Mouse (Mus musculus) lung, adult 2 months (tissue): ENCODE results near the gene Nhlrc4.

Source experiments
- CTCF ChIP-seq: fragments of 200-500 bp; IDR thresholded peaks from 2 replicates; pipeline ENCODE4 v1.5.1; 2011; ENCODE audit warnings: mild to moderate bottlenecking, low read length, control low read depth; ENCODE audit not compliant: insufficient read depth
- POLR2A ChIP-seq: fragments of 200-500 bp; IDR thresholded peaks from 2 replicates; pipeline ENCODE4 v1.6.1; 2011; ENCODE audit warnings: low read depth, mild to moderate bottlenecking, control low read depth, low read length, borderline replicate concordance; ENCODE audit errors: extremely low read depth

- no peak for TF ChIP-seq POLR2A
- TF ChIP-seq CTCF: no peak
Measured at GRCm38 (mm10) chr17:25922120-25922519, 22.6 kb downstream of the Nhlrc4 start.
